Mouse (Mus musculus): Measurements from ENCODE around the gene Tecpr2. TPM values are rescaled to one million over a fixed set of nuclear protein-coding genes. Genes with fewer than 3 reads are reported as not detected.

The Tecpr2 gene
- polyA plus RNA-seq, 1 experiment from 2014 or later = 7.6 TPM

DNA sequence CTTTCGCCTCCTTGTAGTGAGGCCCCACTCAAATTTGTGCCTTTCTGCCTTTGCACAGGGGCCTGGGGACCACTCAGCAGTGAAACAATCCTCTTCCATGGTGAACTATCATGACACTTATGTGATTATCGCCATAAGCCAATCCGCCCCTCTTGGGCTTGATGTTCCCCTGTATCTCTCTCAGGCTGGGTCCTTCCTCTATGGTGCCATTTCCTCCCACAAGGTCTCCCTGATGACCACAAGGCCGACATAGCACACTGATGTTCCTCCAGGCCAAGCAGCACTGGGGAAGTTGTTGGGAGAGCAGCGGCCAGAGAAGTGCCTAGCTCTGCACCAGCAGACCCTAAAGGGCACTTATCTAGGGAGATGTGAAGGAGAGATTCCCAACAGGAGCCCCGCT is 85.7 kb downstream of the Tecpr2 start:
- Histone ChIP-seq H3K27ac (replicated peaks; ENCODE audit: low read depth, low read length) (no peak overlapping the region), H3K4me3 (replicated peaks; ENCODE audit: low read depth, low read length) (no peak overlapping the region), H3K27me3 (ENCODE audit: control insufficient read depth, insufficient read depth, low read length) (no peaks in the 10 kb centered on the region), H3K4me2 (ENCODE audit: low read length) (no peak overlapping the region), H3K36me3 (ENCODE audit: control insufficient read depth, insufficient read depth, low read length) (peaks cover 20% of the 10 kb centered on the region), H3K9me3 (ENCODE audit: control insufficient read depth, low read length) (no peaks in the 10 kb centered on the region), H3K4me1 (ENCODE audit: control insufficient read depth, insufficient read depth, low read length) (peaks cover 7% of the 10 kb centered on the region), H3K9ac (replicated peaks; ENCODE audit: low read length) (no peak overlapping the region)
- DNase-seq = no peak
- no peak for ATAC-seq (ENCODE audit: low FRiP score, low TSS enrichment)
- WGBS = 91% methylated on average over 6 of the region's 6 CpGs

GRCm38 (mm10) chr12:110975385-110975784 is 86.3 kb downstream of the Tecpr2 start:
- no peaks in the 10 kb centered on the region for H3K27me3 ChIP-seq (ENCODE audit: control insufficient read depth, insufficient read depth, low read length)
- H3K9ac ChIP-seq (replicated peaks; ENCODE audit: low read length) = no peak overlapping the region
- H3K9me3 ChIP-seq (ENCODE audit: control insufficient read depth, low read length) = no peaks in the 10 kb centered on the region
- H3K4me3 ChIP-seq (replicated peaks; ENCODE audit: low read depth, low read length) = no peak overlapping the region
- WGBS = 91% methylated on average over 5 of the region's 5 CpGs
- DNase-seq (no peak), ATAC-seq (ENCODE audit: low FRiP score, low TSS enrichment) (no peak)
- peaks cover 7% of the 10 kb centered on the region for H3K4me1 ChIP-seq (ENCODE audit: control insufficient read depth, insufficient read depth, low read length)
- H3K4me2 ChIP-seq (ENCODE audit: low read length) = no peak overlapping the region
- no peak overlapping the region for H3K27ac ChIP-seq (replicated peaks; ENCODE audit: low read depth, low read length)
- H3K36me3 ChIP-seq (ENCODE audit: control insufficient read depth, insufficient read depth, low read length) = peaks cover 14% of the 10 kb centered on the region; the same call in 1 of the 2 replicates

DNA sequence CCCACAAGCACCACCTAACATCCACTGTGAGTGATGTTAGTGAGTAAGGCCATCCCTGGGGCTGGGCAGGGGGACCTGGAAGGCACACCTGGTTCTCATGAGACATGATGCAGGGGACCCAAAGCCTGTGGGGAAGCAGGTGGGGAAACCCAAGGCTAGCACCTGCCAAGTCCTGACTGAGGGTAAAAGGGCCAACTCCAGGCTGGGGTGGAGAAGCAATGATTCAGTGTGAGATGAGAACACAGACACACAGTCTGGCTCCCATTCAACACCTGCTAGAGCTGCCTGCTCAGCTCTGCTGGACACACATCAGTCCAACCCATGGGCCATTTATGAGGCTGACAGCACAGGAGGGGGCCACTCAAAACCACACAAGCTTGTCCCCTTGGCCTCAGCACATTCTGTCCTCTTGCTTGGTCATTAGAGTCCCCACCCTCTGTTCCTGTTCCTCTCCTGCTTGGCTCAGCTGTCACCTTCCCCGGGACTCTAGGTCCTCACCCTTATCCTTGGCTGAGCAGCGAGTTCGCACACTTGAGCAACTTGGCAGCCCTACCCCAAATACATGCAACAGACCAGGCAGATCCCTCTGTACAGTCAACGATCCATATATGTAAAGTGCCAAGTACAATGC is 86.9 kb downstream of the Tecpr2 start:
- Histone ChIP-seq H3K36me3 (ENCODE audit: control insufficient read depth, insufficient read depth, low read length) (0 out of 2 replicates have a peak, but pooled peaks cover 9% of the 10 kb centered on the region), H3K4me2 (ENCODE audit: low read length) (no peak overlapping the region)
- WGBS = 95% methylated on average over 4 of the region's 4 CpGs

DNA sequence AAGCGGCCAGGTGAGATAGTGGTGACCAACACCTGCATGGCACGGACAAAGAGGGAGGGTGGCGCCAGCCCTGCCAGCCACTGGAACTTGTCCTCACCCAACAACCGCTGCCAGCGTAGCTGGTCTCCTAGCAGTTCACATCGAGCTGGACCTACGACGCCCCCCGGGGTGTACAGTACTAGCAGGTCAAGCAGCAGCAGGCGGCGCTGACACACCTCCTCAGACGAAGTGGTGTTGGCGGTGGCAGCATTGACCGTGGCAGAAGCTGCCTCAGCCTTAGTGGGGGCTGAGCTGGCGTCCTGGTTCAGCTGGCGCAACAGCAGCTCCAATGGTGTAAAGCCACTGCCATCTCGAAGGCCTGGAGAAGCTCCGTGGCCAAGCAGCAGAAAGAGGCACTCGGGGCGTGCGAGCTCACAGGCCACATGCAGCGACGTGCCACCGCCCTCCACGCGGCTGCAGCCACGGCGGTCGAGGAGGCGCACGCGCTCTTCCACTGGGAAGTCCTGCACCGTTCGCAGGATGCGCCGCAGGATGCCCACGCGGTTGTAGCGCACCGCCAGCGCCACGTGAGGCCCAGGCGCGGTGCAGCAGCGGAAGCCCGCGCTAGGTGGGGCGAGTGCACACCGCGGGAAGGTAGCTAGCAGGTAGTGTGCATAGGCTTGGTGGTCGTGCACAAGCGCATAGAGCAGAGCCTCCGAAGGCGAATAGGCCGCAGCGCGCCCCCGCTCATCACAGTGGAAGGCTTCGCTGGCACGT is 87.7 kb downstream of the Tecpr2 start:
- Histone ChIP-seq H3K4me3 (replicated peaks; ENCODE audit: low read depth, low read length) (no peak overlapping the region), H3K4me1 (ENCODE audit: control insufficient read depth, insufficient read depth, low read length) (peaks cover 7% of the 10 kb centered on the region), H3K4me2 (ENCODE audit: low read length) (no peak overlapping the region), H3K9ac (replicated peaks; ENCODE audit: low read length) (no peak overlapping the region), H3K9me3 (ENCODE audit: control insufficient read depth, low read length) (no peaks in the 10 kb centered on the region), H3K27me3 (ENCODE audit: control insufficient read depth, insufficient read depth, low read length) (no peaks in the 10 kb centered on the region), H3K27ac (replicated peaks; ENCODE audit: low read depth, low read length) (no peak overlapping the region), H3K36me3 (ENCODE audit: control insufficient read depth, insufficient read depth, low read length) (0 out of 2 replicates have a peak, but pooled peaks cover 9% of the 10 kb centered on the region)
- WGBS = 95% methylated on average over 60 of the region's 60 CpGs
- DNase-seq (no peak), ATAC-seq (ENCODE audit: low FRiP score, low TSS enrichment) (no peak)

More for the DNA sequence above, 86.9 kb downstream of the Tecpr2 start:
- Histone ChIP-seq H3K4me3 (replicated peaks; ENCODE audit: low read depth, low read length) (no peak overlapping the region), H3K9ac (replicated peaks; ENCODE audit: low read length) (no peak overlapping the region), H3K27me3 (ENCODE audit: control insufficient read depth, insufficient read depth, low read length) (no peaks in the 10 kb centered on the region), H3K27ac (replicated peaks; ENCODE audit: low read depth, low read length) (no peak overlapping the region), H3K4me1 (ENCODE audit: control insufficient read depth, insufficient read depth, low read length) (peaks cover 7% of the 10 kb centered on the region), H3K9me3 (ENCODE audit: control insufficient read depth, low read length) (no peaks in the 10 kb centered on the region)
- ATAC-seq (ENCODE audit: low FRiP score, low TSS enrichment) (no peak), DNase-seq (no peak)

DNA sequence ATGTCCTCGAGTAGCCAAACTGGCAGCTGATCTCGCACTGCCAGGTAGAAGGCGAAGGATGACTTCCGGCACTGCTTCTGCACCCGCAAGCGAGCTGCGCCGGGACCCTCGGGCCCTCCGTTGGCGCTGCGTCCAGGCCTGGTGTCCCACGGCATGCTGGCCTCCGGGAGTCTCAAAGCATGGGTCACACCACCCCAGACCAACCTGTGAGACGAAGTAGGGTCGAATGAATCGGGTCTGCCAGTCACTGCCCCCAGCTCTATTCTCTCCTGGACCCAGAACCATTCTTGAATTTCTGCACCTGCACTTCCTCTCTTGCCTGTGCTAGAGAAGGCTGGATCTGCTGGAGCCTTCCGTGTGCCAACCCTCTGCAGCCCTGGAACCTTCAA is 88.3 kb downstream of the Tecpr2 start:
- 95% methylated on average over 18 of the region's 18 CpGs for WGBS
- Histone ChIP-seq H3K4me2 (ENCODE audit: low read length) (no peak overlapping the region), H3K9me3 (ENCODE audit: control insufficient read depth, low read length) (no peaks in the 10 kb centered on the region), H3K4me3 (replicated peaks; ENCODE audit: low read depth, low read length) (no peak overlapping the region), H3K27ac (replicated peaks; ENCODE audit: low read depth, low read length) (no peak overlapping the region), H3K36me3 (ENCODE audit: control insufficient read depth, insufficient read depth, low read length) (0 out of 2 replicates have a peak, but pooled peaks cover 9% of the 10 kb centered on the region), H3K9ac (replicated peaks; ENCODE audit: low read length) (no peak overlapping the region), H3K27me3 (ENCODE audit: control insufficient read depth, insufficient read depth, low read length) (no peaks in the 10 kb centered on the region), H3K4me1 (ENCODE audit: control insufficient read depth, insufficient read depth, low read length) (peaks cover 7% of the 10 kb centered on the region)
- ATAC-seq (ENCODE audit: low FRiP score, low TSS enrichment) (no peak), DNase-seq (no peak)

DNA sequence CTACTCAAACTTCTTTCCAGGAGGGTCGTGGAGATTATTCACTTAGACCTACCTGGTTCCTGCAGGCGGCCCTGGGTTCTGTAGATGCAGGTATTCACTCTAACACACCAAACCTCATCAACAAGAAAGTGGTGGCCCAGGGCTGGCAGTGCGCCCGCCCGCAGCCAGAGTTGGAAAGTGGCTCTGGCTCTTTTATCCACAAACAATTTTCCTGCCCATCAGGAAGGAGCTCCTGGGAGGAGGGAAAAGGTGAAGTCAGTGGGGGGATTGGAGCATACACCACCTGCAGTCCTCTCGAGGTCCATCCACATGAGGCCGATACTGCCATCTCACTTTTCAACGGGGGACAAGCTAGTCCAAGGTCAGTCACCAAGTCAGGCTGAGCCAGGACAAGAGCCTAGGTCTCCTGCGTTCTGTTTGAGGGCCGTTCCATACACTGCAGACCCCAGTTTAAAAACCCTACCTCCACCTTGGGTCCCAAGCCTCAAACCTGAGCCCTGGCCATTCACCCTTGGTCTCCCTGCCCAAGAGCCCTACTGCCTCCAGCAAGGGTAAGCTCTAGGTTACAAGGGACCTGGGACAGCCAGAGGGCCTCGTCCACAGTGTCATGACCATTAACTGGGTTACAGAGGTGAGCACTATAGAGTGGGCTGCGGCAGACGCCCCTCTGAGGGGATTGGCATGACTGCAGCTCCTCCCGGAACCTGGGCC is 89.0 kb downstream of the Tecpr2 start:
- H3K9ac ChIP-seq (replicated peaks; ENCODE audit: low read length) = peak overlapping the region; percentile 82

DNA sequence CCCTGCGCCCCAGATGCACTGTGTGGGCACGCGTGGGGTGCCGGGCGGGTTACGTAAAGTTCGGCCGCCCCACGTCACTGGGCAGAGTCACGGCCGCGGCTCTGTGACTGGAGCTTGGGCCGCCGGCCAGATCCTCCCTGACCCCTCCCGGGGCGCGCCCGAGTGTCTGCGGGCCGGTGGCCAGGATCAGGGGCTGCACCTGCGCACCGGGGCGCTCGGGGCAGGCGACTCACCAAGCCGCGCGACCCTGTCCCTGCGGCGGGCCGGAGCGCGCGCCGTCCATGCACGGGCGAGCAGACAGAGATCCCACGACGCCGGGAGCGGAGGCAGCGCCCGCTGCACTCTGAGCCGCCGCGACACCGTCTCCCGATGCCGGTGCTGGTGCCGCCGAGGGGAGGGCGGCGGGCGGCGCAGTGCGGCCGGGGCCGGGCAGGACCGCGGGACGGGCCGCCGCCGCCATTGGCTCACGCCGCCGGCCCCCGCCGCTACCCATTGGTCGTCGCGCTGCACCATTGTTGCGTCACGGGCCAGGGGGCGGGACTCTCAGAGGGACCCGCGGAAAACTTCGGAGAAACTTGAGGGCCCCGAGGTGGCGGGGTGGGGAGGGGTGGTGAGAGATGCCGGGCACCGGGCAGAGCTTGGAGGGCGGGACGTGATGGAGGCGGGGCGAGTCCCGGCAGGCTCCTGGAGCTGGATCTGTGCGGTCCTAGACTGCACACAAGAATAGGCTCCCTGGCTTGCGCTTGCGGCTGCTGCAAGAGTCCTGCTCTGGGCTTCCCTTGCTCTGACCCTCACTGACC is 89.7 kb downstream of the Tecpr2 start, which contains the start of gene Ankrd9:
Ankrd9 (minus strand) TSS at position 434 of the 800 bp plus-strand sequence.
- Histone ChIP-seq H3K4me1 (ENCODE audit: control insufficient read depth, insufficient read depth, low read length) (peaks cover 7% of the 10 kb centered on the region), H3K27me3 (ENCODE audit: control insufficient read depth, insufficient read depth, low read length) (no peaks in the 10 kb centered on the region), H3K9ac (replicated peaks; ENCODE audit: low read length) (peak within 1 kb of the TSS; percentile 82), H3K4me2 (ENCODE audit: low read length) (peak within 1 kb of the TSS; percentile 88), H3K27ac (replicated peaks; ENCODE audit: low read depth, low read length) (0 out of 2 replicates have a peak within 1 kb of the TSS, but pooled peaks have one; percentile 41), H3K9me3 (ENCODE audit: control insufficient read depth, low read length) (no peaks in the 10 kb centered on the region), H3K4me3 (replicated peaks; ENCODE audit: low read depth, low read length) (peak within 1 kb of the TSS; percentile 81), H3K36me3 (ENCODE audit: control insufficient read depth, insufficient read depth, low read length) (0 out of 2 replicates have a peak, but pooled peaks cover 4% of the 10 kb centered on the region)
- DNase-seq (peak; percentile 95), ATAC-seq (ENCODE audit: low FRiP score, low TSS enrichment) (peak; percentile 98)
- WGBS = under 1% methylated on average over 89 of the region's 90 CpGs

More for the DNA sequence above, 89.0 kb downstream of the Tecpr2 start:
- DNase-seq (peak; percentile 9), ATAC-seq (ENCODE audit: low FRiP score, low TSS enrichment) (no peak)
- Histone ChIP-seq H3K27me3 (ENCODE audit: control insufficient read depth, insufficient read depth, low read length) (no peaks in the 10 kb centered on the region), H3K9me3 (ENCODE audit: control insufficient read depth, low read length) (no peaks in the 10 kb centered on the region), H3K36me3 (ENCODE audit: control insufficient read depth, insufficient read depth, low read length) (0 out of 2 replicates have a peak, but pooled peaks cover 9% of the 10 kb centered on the region), H3K4me1 (ENCODE audit: control insufficient read depth, insufficient read depth, low read length) (peaks cover 7% of the 10 kb centered on the region), H3K4me2 (ENCODE audit: low read length) (peak overlapping the region; percentile 88), H3K27ac (replicated peaks; ENCODE audit: low read depth, low read length) (no peak overlapping the region), H3K4me3 (replicated peaks; ENCODE audit: low read depth, low read length) (peak overlapping the region; percentile 81)
- WGBS = 45% methylated on average over 14 of the region's 14 CpGs

DNA sequence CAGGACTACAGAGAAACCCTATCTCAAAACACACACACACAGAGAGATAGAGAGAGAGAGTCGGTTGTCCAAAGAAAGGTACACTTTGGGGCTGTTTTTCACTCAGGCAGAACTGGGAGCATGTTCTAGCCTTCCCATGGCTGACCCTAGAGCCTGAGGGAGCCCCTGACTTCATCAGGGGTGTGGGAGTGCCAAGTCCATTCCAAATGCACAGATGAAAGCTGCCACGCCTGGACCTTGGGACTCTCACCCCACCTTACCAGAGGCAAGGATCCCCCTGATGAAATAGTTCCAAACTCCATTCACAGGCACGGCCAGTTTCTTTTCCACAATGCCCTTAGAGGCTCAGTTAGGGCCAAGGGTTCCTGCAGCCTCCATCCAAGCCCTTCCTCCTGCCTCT is 90.7 kb downstream of the Tecpr2 start:
- no peak overlapping the region for H3K4me2 ChIP-seq (ENCODE audit: low read length)
- H3K27ac ChIP-seq (replicated peaks; ENCODE audit: low read depth, low read length) = no peak overlapping the region
- H3K27me3 ChIP-seq (ENCODE audit: control insufficient read depth, insufficient read depth, low read length) = no peaks in the 10 kb centered on the region
- peaks cover 7% of the 10 kb centered on the region for H3K4me1 ChIP-seq (ENCODE audit: control insufficient read depth, insufficient read depth, low read length)
- H3K36me3 ChIP-seq (ENCODE audit: control insufficient read depth, insufficient read depth, low read length) = no peaks in the 10 kb centered on the region
- no peak for ATAC-seq (ENCODE audit: low FRiP score, low TSS enrichment)
- 88% methylated on average over 3 of the region's 3 CpGs for WGBS
- no peak overlapping the region for H3K9ac ChIP-seq (replicated peaks; ENCODE audit: low read length)
- no peaks in the 10 kb centered on the region for H3K9me3 ChIP-seq (ENCODE audit: control insufficient read depth, low read length)
- DNase-seq = no peak
- no peak overlapping the region for H3K4me3 ChIP-seq (replicated peaks; ENCODE audit: low read depth, low read length)
